Mouse (Mus musculus) kidney, adult 2 months (tissue): Measurements from ENCODE around the gene Zfp414.

Experiments
- CTCF ChIP-seq: fragments of 200-500 bp; conservative IDR thresholded peaks from 2 replicates; pipeline ENCODE4 v1.5.1; 2011; ENCODE audit warnings: low read depth, mild to moderate bottlenecking, control low read depth, low read length, moderate library complexity, mixed read lengths; ENCODE audit not compliant: insufficient read depth, insufficient read length
- POLR2A ChIP-seq: fragments of 200-500 bp; IDR thresholded peaks from one replicate; pipeline ENCODE4 v1.6.1; 2011; ENCODE audit warnings: low read depth, low read length, control low read depth

DNA sequence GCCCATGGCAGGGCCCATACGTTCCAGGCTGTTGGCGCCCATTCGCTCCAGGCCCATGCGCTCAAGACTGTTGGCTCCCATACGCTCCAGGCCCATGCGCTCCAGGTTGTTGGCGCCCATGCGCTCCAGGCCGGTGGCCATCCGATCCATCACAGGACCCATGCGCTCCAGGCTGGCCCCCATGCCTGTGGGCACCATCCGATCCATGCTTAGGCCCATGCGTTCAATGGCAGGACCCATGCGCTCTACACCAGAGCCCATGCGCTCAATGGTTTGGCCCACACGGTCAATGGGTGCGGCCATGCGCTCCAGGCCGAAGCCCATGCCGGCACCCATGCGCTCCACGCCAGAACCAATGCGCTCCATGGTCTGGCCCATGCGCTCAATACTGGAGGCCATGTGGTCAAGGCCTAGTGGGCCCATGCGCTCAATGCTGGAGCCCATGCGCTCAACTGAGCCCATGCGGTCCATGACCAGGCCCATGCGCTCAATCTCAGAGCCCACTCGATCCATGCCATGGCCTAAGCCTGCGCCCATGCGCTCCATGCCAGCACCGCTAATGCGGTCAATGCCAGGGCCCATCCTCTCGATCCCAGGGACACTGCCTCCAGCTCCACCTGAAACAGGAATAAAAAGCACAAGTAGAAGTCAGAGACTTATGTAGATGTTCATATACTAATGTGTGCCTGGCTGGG lies 21.0 kb downstream of the Zfp414 start:
- TF ChIP-seq CTCF, result no peak
- no peak for TF ChIP-seq POLR2A
